Comparison of ENCODE assay signal across 8 mouse cellular contexts in the genomic region with DNA sequence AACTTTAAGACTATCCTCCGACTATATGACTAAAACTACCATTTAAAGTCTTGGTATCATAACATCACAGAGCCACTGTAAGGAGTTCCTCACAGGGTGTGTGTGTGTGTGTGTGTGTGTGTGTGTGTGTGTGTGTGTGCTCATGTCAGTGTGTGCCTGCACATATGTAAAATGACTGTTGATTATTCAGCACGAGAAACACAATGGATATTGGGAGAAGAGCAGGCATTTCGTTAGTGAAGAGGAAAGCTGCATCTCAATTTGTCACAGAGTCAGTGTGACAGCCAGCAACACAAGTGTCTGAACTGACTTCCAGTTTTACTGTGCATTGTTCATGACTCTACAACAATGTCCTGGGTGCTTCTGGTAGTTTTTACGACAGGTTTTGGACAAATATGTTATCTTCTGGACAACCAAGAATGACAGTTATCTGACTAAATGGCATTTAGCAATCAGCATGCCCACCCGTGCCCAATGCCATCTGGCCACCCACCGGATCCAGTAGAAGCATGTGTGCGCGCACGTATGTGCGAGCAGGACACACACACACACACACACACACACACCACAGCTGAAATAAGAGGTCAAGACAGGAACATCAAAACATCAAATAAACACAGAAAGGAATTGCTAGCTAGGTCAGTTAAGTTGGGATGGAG. TPM values are rescaled to one million over a fixed set of nuclear protein-coding genes. Genes with fewer than 3 reads are reported as not detected.
DNase-seq lines count a peak whose midpoint lies in the region; ATAC-seq and TF ChIP-seq lines count a peak whose summit lies in the region.

No protein-coding gene starts in this region.

- TF ChIP-seq CTCF in bone marrow, adult 2 months (IDR thresholded peaks at IDR 0.05; ENCODE audit: control insufficient read depth, insufficient read depth, low read length): no peak

- no peak for TF ChIP-seq POLR2A in bone marrow, adult 2 months (IDR thresholded peaks at IDR 0.05; ENCODE audit: borderline replicate concordance, control insufficient read depth, low read depth, low read length)

- no peaks in the 10 kb centered on the region for H3K27me3 ChIP-seq in hindbrain, embryonic 11.5 days (ENCODE audit: control insufficient read depth, insufficient read depth, low read length)

- no peaks in the 10 kb centered on the region for H3K36me3 ChIP-seq in hindbrain, embryonic 11.5 days (ENCODE audit: control insufficient read depth, insufficient read depth, low read length)

- H3K27ac ChIP-seq in bone marrow, adult 2 months (ENCODE audit: control insufficient read depth, insufficient read depth, low read depth, low read length, poor library complexity): no peak overlapping the region
- peak overlapping the region; percentile 97 for H3K27ac ChIP-seq in hindbrain, embryonic 11.5 days (ENCODE audit: low read depth, low read length)

- DNase-seq in cerebellum, postnatal 25 days: peak; percentile 8 to 17
- DNase-seq in hindbrain, embryonic 11.5 days (ENCODE audit: low spot score): peak; percentile 28
- DNase-seq in lung, postnatal 10 days: peak; percentile 10
- no peak for DNase-seq in c-Kit-positive CD71-positive TER-119-positive erythroid progenitor cells, embryonic 14.5 days (ENCODE audit: low spot score)
- no peak for DNase-seq in layer of hippocampus, adult 18-20 months (ENCODE audit: low spot score in 2 of 2)
- DNase-seq in gastrocnemius, adult 8-10 months (ENCODE audit: low spot score in 2 of 2): no peak

- H3K9ac ChIP-seq in hindbrain, embryonic 11.5 days (ENCODE audit: low read depth, low read length): peak overlapping the region; percentile 97

- H3K9me3 ChIP-seq in hindbrain, embryonic 11.5 days (ENCODE audit: control insufficient read depth, low read length): no peaks in the 10 kb centered on the region

- ATAC-seq in cerebellum, adult (ENCODE audit: insufficient number of reproducible peaks, low FRiP score, low TSS enrichment): no peak
- no peak for ATAC-seq in hindbrain, embryonic 11.5 days (ENCODE audit: low FRiP score)

- H3K4me2 ChIP-seq in hindbrain, embryonic 11.5 days (replicated peaks; ENCODE audit: low read depth, low read length): peak overlapping the region; percentile 42

- H3K4me1 ChIP-seq in bone marrow, adult 2 months (ENCODE audit: control insufficient read depth, insufficient read depth, low read length): no peaks in the 10 kb centered on the region
- H3K4me1 ChIP-seq in hindbrain, embryonic 11.5 days (replicated peaks; ENCODE audit: control insufficient read depth, insufficient read depth, low read length): no peaks in the 10 kb centered on the region; the same call in 1 of the 2 replicates

- WGBS in bone marrow, adult 2 months: 33% methylated on average over 10 of the region's 10 CpGs
- WGBS in hindbrain, embryonic 11.5 days: 43% methylated on average over 10 of the region's 10 CpGs

- H3K4me3 ChIP-seq in bone marrow, adult 2 months (replicated peaks; ENCODE audit: control insufficient read depth, low read depth, low read length): peak overlapping the region; percentile 53
- H3K4me3 ChIP-seq in hindbrain, embryonic 11.5 days (ENCODE audit: low read depth, low read length): peak overlapping the region; percentile 93

RNA-seq across cellular contexts. Expression of a gene that starts 3.1 kb away (rescaled TPM):
- 2.6 and 6.3 TPM in 2 replicates for polyA plus RNA-seq in bone marrow, adult 2 months (2011; ENCODE audit: insufficient read depth, insufficient read length, low replicate concordance, missing spikeins)
- 24.3 and 33.7 TPM in 2 replicates for polyA plus RNA-seq in hindbrain, embryonic 11.5 days (2014; fragmentation: Nextera tagmentation; extraction: Ambion mirVana)
- 1 to 10 TPM; 5.8 to 6.8 TPM for total RNA-seq in layer of hippocampus, adult 18-20 months (2021)
- 1 to 10 TPM; 1.2 to 3.2 (median 2.2) TPM for total RNA-seq in gastrocnemius, adult 8-10 months (2022)

Comparison
In these comparisons a context has a peak if more than half of its experiments do, and no peak if none do; other contexts are left out.
1. DNase-seq: peak in cerebellum, postnatal 25 days (2 of 2), hindbrain, embryonic 11.5 days (single experiment) and lung, postnatal 10 days (single experiment); none in c-Kit-positive CD71-positive TER-119-positive erythroid progenitor cells, embryonic 14.5 days (single experiment), layer of hippocampus, adult 18-20 months (0 of 2) and gastrocnemius, adult 8-10 months (0 of 2).